Mouse (Mus musculus) G1E-ER4 (cell line): ENCODE results near the gene 2310061I04Rik. TPM values are rescaled to one million over a fixed set of nuclear protein-coding genes. Genes with fewer than 3 reads are reported as not detected.

Experiments
- GATA1 ChIP-seq: IDR thresholded peaks from one replicate; pipeline ENCODE4 v1.8.0; 2012; ENCODE audit warnings: low read length, inconsistent platforms
- polyA plus RNA-seq: library from polyadenylated mRNA; stranded (reverse); fragments of >175 nt; gene quantifications from 2 replicates; pipeline ENCODE4 v1.2.3, GENCODE M21; 2012

Gene 2310061I04Rik
- polyA plus RNA-seq, 1 experiment: 224 TPM

- no peak for TF ChIP-seq GATA1
Observed at GRCm38 (mm10) chr17:35866911-35867890, 30.0 kb downstream of the 2310061I04Rik start.

GRCm38 (mm10) chr17:35866281-35866831, 30.9 kb downstream of the 2310061I04Rik start:
- TF ChIP-seq GATA1: no peak

- TF ChIP-seq GATA1: no peak
Observed at GRCm38 (mm10) chr17:35865481-35866280, 31.6 kb downstream of the 2310061I04Rik start, which contains the start of gene Ppp1r18. Gene Ppp1r18 (plus strand): TSS chr17:35865593.

- TF ChIP-seq GATA1: no peak
Observed at GRCm38 (mm10) chr17:35864832-35865353, 32.3 kb downstream of the 2310061I04Rik start.

GRCm38 (mm10) chr17:35861198-35861857, 35.9 kb downstream of the 2310061I04Rik start, which contains the start of gene Nrm:
Gene Nrm (plus strand): TSS chr17:35861318.
- TF ChIP-seq GATA1: peak; percentile 35

GRCm38 (mm10) chr17:35860831-35861197, 36.4 kb downstream of the 2310061I04Rik start:
- no peak for TF ChIP-seq GATA1

GRCm38 (mm10) chr17:35859835-35860234, 37.4 kb downstream of the 2310061I04Rik start:
- no peak for TF ChIP-seq GATA1

- no peak for TF ChIP-seq GATA1
Observed at GRCm38 (mm10) chr17:35859371-35859770, 37.9 kb downstream of the 2310061I04Rik start.

GRCm38 (mm10) chr17:35850974-35851373, 46.3 kb downstream of the 2310061I04Rik start:
- TF ChIP-seq GATA1: peak; percentile 29

- TF ChIP-seq GATA1: no peak
Observed at GRCm38 (mm10) chr17:35848112-35848511, 49.1 kb downstream of the 2310061I04Rik start.

GRCm38 (mm10) chr17:35843514-35843913, 53.7 kb downstream of the 2310061I04Rik start:
- no peak for TF ChIP-seq GATA1

Other genes starting within 250 kb of the 2310061I04Rik start
- gene Vars2, start 229.8 kb downstream of the 2310061I04Rik start, polyA plus RNA-seq: 100 and 135 TPM in 2 replicates
- gene Gtf2h4, start 223.7 kb downstream of the 2310061I04Rik start, polyA plus RNA-seq: 20.1 and 28.1 TPM in 2 replicates
- 0.02 and 0.03 TPM in 2 replicates for gene Ddr1, start 192.8 kb downstream of the 2310061I04Rik start, polyA plus RNA-seq
- 33.3 and 33.4 TPM in 2 replicates for gene Ier3, start 75.7 kb downstream of the 2310061I04Rik start, polyA plus RNA-seq
- 85.3 and 87.0 TPM in 2 replicates for gene Flot1, start 74.2 kb downstream of the 2310061I04Rik start, polyA plus RNA-seq
- 178 and 400 TPM in 2 replicates for gene Tubb5, start 59.1 kb downstream of the 2310061I04Rik start, polyA plus RNA-seq
- 22.5 and 24.1 TPM in 2 replicates for gene Mdc1, start 55.9 kb downstream of the 2310061I04Rik start, polyA plus RNA-seq
- 13.8 and 21.9 TPM in 2 replicates for gene Nrm, start 36.1 kb downstream of the 2310061I04Rik start, polyA plus RNA-seq
- gene Ppp1r18, start 31.8 kb downstream of the 2310061I04Rik start, polyA plus RNA-seq: 36.5 and 37.7 TPM in 2 replicates
- gene Dhx16, start 17.6 kb downstream of the 2310061I04Rik start, polyA plus RNA-seq: 65.8 and 80.6 TPM in 2 replicates
- 13.6 and 20.0 TPM in 2 replicates for gene Atat1, start 12.6 kb upstream of the 2310061I04Rik start, polyA plus RNA-seq
- 6.5 and 7.3 TPM in 2 replicates for gene Mrps18b, start 19.0 kb upstream of the 2310061I04Rik start, polyA plus RNA-seq
- gene Ppp1r10, start 19.0 kb upstream of the 2310061I04Rik start, polyA plus RNA-seq: 47.9 and 54.1 TPM in 2 replicates
- gene Abcf1, start 72.3 kb upstream of the 2310061I04Rik start, polyA plus RNA-seq: 160 and 207 TPM in 2 replicates
- gene Gnl1, start 82.4 kb upstream of the 2310061I04Rik start, polyA plus RNA-seq: 117 and 120 TPM in 2 replicates
- 37.1 and 43.4 TPM in 2 replicates for gene Prr3, start 82.8 kb upstream of the 2310061I04Rik start, polyA plus RNA-seq
- gene H2-T24, start 123.1 kb upstream of the 2310061I04Rik start, polyA plus RNA-seq: 0.12 and 0.15 TPM in 2 replicates
- 4.8 and 5.6 TPM in 2 replicates for gene H2-T23, start 135.4 kb upstream of the 2310061I04Rik start, polyA plus RNA-seq
- gene H2-T22, start 145.3 kb upstream of the 2310061I04Rik start, polyA plus RNA-seq: 4.0 and 6.0 TPM in 2 replicates
- not detected in 2 replicates for gene Gm6034, start 145.5 kb upstream of the 2310061I04Rik start, polyA plus RNA-seq
- not detected in 2 replicates for gene Gm11127, start 160.9 kb upstream of the 2310061I04Rik start, polyA plus RNA-seq
- gene Gm19684, start 224.2 kb upstream of the 2310061I04Rik start, polyA plus RNA-seq: 0.03 TPM in 1 of 2 replicates, not detected in the other
- not detected in 2 replicates for gene Gm7030, start 232.0 kb upstream of the 2310061I04Rik start, polyA plus RNA-seq